Mouse (Mus musculus) midbrain, embryonic 13.5 days (tissue): ENCODE data around the gene Tnfsf13. TPM values are rescaled to one million over a fixed set of nuclear protein-coding genes. Genes with fewer than 3 reads are reported as not detected.

Experiments
- ATAC-seq: fragments of 200-750 bp; cut with Nextera tagmentation; 2 replicates; pipeline ENCODE4 v1.8.0; 2017; ENCODE audit warnings: mild to moderate bottlenecking, moderate TSS enrichment, moderate library complexity
- H3K27ac ChIP-seq: fragments of 300-500 bp; sonication (generic); 2 replicates; pipeline ENCODE4 v1.5.1; 2015; ENCODE audit warnings: inconsistent platforms, mild to moderate bottlenecking, moderate library complexity
- H3K27me3 ChIP-seq: fragments of 300-500 bp; sonication (generic); 2 replicates; pipeline ENCODE4 v1.6.1; 2015; ENCODE audit warnings: mild to moderate bottlenecking, inconsistent platforms
- H3K36me3 ChIP-seq: fragments of 300-500 bp; sonication (generic); 2 replicates; pipeline ENCODE4 v1.6.1; 2015; ENCODE audit warnings: mild to moderate bottlenecking, inconsistent platforms
- H3K4me1 ChIP-seq: fragments of 300-500 bp; sonication (generic); replicated peaks from 2 replicates; pipeline ENCODE4 v1.6.1; 2015; ENCODE audit warnings: inconsistent platforms
- H3K4me2 ChIP-seq: fragments of 300-500 bp; sonication (generic); replicated peaks from 2 replicates; pipeline ENCODE4 v1.6.1; 2015; ENCODE audit warnings: moderate library complexity, mild to moderate bottlenecking, inconsistent platforms
- H3K4me3 ChIP-seq: fragments of 300-500 bp; sonication (generic); replicated peaks from 2 replicates; pipeline ENCODE4 v1.5.1; 2015; ENCODE audit warnings: mild to moderate bottlenecking, inconsistent platforms
- H3K9ac ChIP-seq: fragments of 300-500 bp; sonication (generic); replicated peaks from 2 replicates; pipeline ENCODE4 v1.6.1; 2015; ENCODE audit warnings: mild to moderate bottlenecking, inconsistent platforms
- H3K9me3 ChIP-seq: fragments of 300-500 bp; sonication (generic); 2 replicates; pipeline ENCODE4 v1.6.1; 2016; ENCODE audit warnings: mild to moderate bottlenecking, inconsistent platforms
- WGBS: fragments of 180-500 bp; shearing (Covaris S2); methylation state at CpG from one replicate; pipeline ENCODE4 v1.1.7; 2015; 5-methylcytosine and 5-hydroxymethylcytosine counted together
- polyA plus RNA-seq: library from polyadenylated mRNA; unstranded; fragments of >200 nt; fragmentation: Nextera tagmentation; extraction: Ambion mirVana; gene quantifications from 2 replicates; pipeline ENCODE4 v1.2.1, GENCODE M21; 2015

Gene Tnfsf13
- polyA plus RNA-seq, 1 experiment from 2014 or later, result 0.36 TPM

DNA sequence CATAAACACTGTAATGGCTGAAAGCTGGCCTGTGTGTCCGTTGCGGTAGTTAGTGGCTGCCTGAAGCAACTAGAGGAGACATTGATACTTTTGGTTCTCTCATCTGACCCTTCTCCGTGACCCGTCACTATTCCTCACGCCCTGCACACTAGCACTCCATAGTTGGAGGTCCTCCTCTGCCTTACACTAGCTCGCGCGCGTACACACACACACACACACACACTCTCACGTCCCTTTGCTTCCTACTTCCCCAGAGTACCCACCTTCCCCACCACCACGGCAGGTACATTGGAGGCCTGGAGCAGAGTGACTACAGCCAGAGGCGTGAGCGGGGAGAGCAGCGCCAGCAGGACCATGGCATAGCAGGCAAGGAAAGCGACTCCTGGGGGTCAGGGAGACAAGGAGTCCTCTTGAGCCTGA is 28.1 kb downstream of the Tnfsf13 start:
- H3K9me3 ChIP-seq, result no peaks in the 10 kb centered on the region
- H3K4me3 ChIP-seq, result no peak overlapping the region
- H3K4me1 ChIP-seq, result peaks cover 39% of the 10 kb centered on the region
- H3K9ac ChIP-seq, result no peak overlapping the region
- H3K27ac ChIP-seq, result no peak overlapping the region
- H3K4me2 ChIP-seq, result no peak overlapping the region
- H3K36me3 ChIP-seq, result peaks cover 58% of the 10 kb centered on the region
- no peak for ATAC-seq
- no peaks in the 10 kb centered on the region for H3K27me3 ChIP-seq
- 86% methylated on average over 15 of the region's 15 CpGs for WGBS

- Histone ChIP-seq H3K9me3 (no peaks in the 10 kb centered on the region), H3K27me3 (no peaks in the 10 kb centered on the region), H3K36me3 (peaks cover 64% of the 10 kb centered on the region), H3K4me1 (peaks cover 38% of the 10 kb centered on the region), H3K4me2 (no peak overlapping the region), H3K27ac (no peak overlapping the region), H3K9ac (0 out of 2 replicates have a peak overlapping the region, but pooled peaks have one; percentile 25), H3K4me3 (no peak overlapping the region)
- WGBS, result 82% methylated on average over 10 of the region's 10 CpGs
- ATAC-seq, result no peak
These were observed 28.7 kb downstream of the Tnfsf13 start for GRCm38 (mm10) chr11:69656617-69657461.

GRCm38 (mm10) chr11:69656065-69656455 is 29.5 kb downstream of the Tnfsf13 start:
- peaks cover 72% of the 10 kb centered on the region for H3K36me3 ChIP-seq
- no peaks in the 10 kb centered on the region for H3K27me3 ChIP-seq
- no peaks in the 10 kb centered on the region for H3K9me3 ChIP-seq
- 0 out of 2 replicates have a peak overlapping the region, but pooled peaks have one; percentile 36 for H3K9ac ChIP-seq
- H3K4me3 ChIP-seq, result no peak overlapping the region
- 87% methylated on average over 5 of the region's 5 CpGs for WGBS
- H3K4me1 ChIP-seq, result peaks cover 30% of the 10 kb centered on the region
- no peak overlapping the region for H3K4me2 ChIP-seq
- H3K27ac ChIP-seq, result no peak overlapping the region
- no peak for ATAC-seq

DNA sequence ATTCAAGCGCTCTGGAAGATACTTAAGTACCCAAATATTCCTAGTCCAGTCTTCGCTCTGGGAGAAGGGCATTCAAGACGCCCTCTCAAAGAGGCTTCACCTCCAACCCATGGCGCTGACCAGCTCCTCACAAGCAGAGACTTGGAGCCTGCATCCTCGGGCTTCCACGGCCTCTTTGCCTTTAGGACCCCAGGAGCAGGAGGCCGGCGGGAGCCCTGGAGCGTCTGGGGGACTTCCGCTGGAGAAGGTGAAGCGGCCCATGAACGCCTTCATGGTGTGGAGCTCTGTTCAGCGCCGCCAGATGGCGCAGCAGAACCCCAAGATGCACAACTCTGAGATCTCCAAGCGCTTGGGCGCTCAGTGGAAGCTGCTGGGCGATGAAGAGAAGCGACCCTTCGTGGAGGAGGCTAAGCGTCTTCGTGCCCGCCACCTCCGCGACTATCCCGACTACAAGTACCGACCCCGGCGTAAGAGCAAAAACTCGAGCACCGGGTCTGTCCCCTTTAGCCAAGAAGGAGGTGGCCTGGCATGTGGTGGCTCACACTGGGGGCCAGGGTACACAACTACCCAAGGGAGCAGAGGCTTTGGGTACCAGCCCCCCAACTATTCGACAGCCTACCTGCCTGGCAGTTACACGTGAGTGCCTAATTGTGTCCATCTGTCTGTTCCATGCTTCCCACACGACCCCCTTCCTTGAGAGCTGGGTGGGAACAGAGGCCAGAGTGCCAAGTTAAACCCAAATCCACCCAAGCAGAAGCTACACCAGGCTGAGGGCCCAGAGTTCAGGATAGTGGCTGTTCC is 30.1 kb downstream of the Tnfsf13 start, which contains the start of gene Sox15:
TSS of gene Sox15 (plus strand) at position 51 of the 801 bp plus-strand sequence.
- Histone ChIP-seq H3K9me3 (no peaks in the 10 kb centered on the region), H3K4me2 (0 out of 2 replicates have a peak within 1 kb of the TSS, but pooled peaks have one; percentile 11), H3K27ac (peak within 1 kb of the TSS; percentile 30), H3K27me3 (no peaks in the 10 kb centered on the region), H3K36me3 (peaks cover 77% of the 10 kb centered on the region), H3K4me3 (no peak within 1 kb of the TSS), H3K9ac (peak within 1 kb of the TSS; percentile 44), H3K4me1 (peaks cover 25% of the 10 kb centered on the region)
- WGBS, result 24% methylated on average over 34 of the region's 34 CpGs
- peak; percentile 82 for ATAC-seq

GRCm38 (mm10) chr11:69654760-69655159 is 30.8 kb downstream of the Tnfsf13 start:
- Histone ChIP-seq H3K4me2 (no peak overlapping the region), H3K4me1 (peaks cover 19% of the 10 kb centered on the region), H3K9me3 (no peaks in the 10 kb centered on the region), H3K36me3 (peaks cover 81% of the 10 kb centered on the region), H3K27me3 (no peaks in the 10 kb centered on the region), H3K4me3 (no peak overlapping the region), H3K9ac (no peak overlapping the region), H3K27ac (no peak overlapping the region)
- WGBS, result 52% methylated on average over 9 of the region's 9 CpGs
- no peak for ATAC-seq

DNA sequence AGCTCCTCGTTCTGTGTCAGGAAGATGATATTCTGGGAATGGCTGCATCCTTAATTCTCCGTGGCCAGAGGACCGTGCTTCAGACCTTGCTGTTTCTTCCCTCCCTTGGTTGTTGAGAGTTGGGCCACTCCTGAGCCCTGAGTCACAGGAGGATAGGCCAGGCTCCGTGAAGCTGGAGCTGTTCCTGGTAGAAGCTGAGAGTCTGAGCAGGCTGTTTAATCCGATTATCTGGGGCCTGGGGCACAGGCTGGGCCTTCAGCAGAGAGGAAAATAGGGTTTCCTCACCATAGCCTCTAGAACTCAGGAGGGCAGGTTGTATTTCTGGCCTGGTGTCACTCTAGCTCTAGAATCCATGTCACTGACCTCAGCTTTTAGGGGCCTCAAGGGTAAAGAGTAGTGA is 32.2 kb downstream of the Tnfsf13 start:
- Histone ChIP-seq H3K4me2 (no peak overlapping the region), H3K9ac (no peak overlapping the region; the same call in 1 of the 2 replicates), H3K36me3 (peaks cover 82% of the 10 kb centered on the region), H3K9me3 (no peaks in the 10 kb centered on the region), H3K4me1 (peaks cover 19% of the 10 kb centered on the region), H3K4me3 (no peak overlapping the region), H3K27ac (peak overlapping the region; percentile 60), H3K27me3 (no peaks in the 10 kb centered on the region)
- WGBS, result 48% methylated on average over 5 of the region's 5 CpGs
- ATAC-seq, result no peak

- H3K4me2 ChIP-seq, result no peak overlapping the region
- no peaks in the 10 kb centered on the region for H3K4me1 ChIP-seq
- WGBS, result 97% methylated on average over 5 of the region's 5 CpGs
- no peak overlapping the region for H3K9ac ChIP-seq
- H3K27me3 ChIP-seq, result no peaks in the 10 kb centered on the region
- H3K9me3 ChIP-seq, result no peaks in the 10 kb centered on the region
- H3K4me3 ChIP-seq, result no peak overlapping the region
- H3K36me3 ChIP-seq, result peaks cover 96% of the 10 kb centered on the region
- no peak for ATAC-seq
- H3K27ac ChIP-seq, result no peak overlapping the region
These were observed 39.7 kb downstream of the Tnfsf13 start for GRCm38 (mm10) chr11:69645860-69646259.

GRCm38 (mm10) chr11:69635471-69635870 is 50.1 kb downstream of the Tnfsf13 start:
- no peak for ATAC-seq
- Histone ChIP-seq H3K4me2 (0 out of 2 replicates have a peak overlapping the region, but pooled peaks have one; percentile 21), H3K4me1 (peaks cover 38% of the 10 kb centered on the region), H3K36me3 (peaks cover 21% of the 10 kb centered on the region), H3K4me3 (peak overlapping the region; percentile 99; the same call in 1 of the 2 replicates), H3K9me3 (no peaks in the 10 kb centered on the region), H3K9ac (no peak overlapping the region), H3K27me3 (no peaks in the 10 kb centered on the region), H3K27ac (no peak overlapping the region)
- WGBS, result 88% methylated on average over 3 of the region's 3 CpGs

DNA sequence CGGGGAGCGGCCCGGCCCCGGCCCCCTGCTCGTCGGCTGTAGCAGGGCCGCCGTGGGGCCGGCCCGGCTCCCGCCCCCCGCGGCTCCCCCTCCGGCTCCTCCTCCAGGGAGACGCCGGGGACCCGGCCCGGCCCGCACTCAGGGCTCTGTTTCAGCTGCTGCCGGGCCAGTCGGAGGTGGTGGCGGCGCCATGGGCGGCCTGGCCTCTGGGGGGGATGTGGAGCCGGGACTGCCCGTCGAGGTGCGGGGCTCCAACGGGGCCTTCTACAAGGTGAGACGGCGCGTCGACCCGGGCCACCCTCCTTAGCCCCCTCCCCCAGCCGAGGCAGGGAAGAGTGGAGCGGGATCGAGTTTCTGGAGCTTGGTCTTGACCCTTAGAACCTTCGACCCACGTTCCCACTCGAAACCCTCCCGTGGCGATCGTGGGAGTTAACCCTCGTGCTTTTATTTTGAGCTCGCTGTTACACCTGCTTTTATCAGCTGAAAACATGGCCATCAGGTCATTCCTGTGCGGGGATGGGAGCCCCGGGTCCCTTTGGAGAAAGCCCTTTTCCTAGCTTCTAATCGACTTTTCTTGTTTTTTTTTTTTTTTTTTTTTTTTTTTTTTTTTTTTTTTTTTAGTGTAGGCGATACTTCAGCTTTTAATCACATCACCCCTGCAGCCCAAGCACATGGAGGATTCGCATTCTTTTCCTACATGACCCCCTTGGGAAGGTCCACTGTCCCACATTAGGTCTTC is 52.3 kb downstream of the Tnfsf13 start:
- under 1% methylated on average over 50 of the region's 50 CpGs for WGBS
- Histone ChIP-seq H3K9ac (peak overlapping the region; percentile 99), H3K9me3 (no peaks in the 10 kb centered on the region), H3K27me3 (no peaks in the 10 kb centered on the region), H3K4me3 (peak overlapping the region; percentile 99), H3K4me2 (peak overlapping the region; percentile 86), H3K36me3 (peaks cover 7% of the 10 kb centered on the region), H3K4me1 (peaks cover 38% of the 10 kb centered on the region), H3K27ac (peak overlapping the region; percentile 96)
- ATAC-seq, result peak; percentile 68
